Mouse (Mus musculus): ENCODE measurements at regions not wholly inside any gene's neighbourhood (a gene's known extent, or its start where the extent isn't known, plus 50 kb on each side); places are given as distances from the start of the nearest gene placed in this dataset.
A peak's percentile ranks its signal among the peaks of the same experiment; 100 is the strongest.

DNA sequence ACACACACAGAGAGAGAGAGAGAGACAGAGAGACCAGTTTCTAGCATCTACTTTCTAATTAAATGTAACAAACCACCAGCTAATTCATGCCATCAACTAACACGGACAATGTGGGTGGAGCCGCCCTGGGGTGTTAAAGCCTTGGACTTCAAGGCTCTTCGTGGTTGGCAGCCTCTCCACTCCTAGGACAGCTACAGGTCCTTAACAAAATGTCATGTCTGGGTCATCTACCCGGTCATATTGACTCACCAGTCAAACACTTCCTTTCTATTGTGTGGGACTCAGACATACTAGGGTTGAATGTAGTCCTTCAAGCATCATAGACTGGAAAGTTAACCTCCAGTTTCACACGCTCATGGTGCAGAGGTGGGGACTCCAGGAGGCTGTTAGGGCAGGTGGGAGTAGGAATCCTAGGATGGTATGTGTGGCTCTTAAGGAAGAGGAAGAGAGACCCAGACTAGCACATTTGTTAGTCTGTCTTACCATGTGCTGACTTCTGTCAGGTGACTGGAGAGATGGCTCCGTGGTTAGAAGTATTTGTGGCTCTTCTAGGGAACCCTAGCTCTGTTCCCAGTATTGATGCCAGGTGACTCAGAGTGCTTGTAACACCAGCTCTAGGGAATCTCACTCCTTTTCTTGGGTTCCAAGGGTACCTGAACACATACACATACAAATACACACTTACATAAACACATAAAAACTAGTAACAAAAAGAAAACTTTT is 155.7 kb upstream of the Rreb1 start:
- DNase-seq = no peak

DNA sequence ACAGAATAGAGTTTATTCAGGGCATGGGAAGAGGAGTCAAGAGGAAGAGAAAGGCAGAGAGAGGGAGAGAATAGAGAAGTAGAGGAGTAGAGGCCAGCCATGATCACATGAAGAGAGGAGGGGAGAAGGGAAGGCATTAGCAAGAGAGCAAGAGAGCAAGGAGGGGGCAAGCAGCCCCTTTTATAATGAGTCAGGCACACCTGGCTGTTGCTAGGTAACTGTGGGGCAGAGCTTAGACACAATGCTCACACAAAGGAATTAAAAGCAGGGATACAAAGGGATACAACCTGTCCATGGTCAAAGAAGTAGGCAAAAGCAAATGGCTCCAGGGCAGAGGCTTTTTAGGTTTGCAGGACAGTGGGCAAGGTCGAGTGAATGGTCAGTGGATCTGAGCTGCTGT is 153.5 kb upstream of the Rreb1 start:
- DNase-seq = no peak

DNA sequence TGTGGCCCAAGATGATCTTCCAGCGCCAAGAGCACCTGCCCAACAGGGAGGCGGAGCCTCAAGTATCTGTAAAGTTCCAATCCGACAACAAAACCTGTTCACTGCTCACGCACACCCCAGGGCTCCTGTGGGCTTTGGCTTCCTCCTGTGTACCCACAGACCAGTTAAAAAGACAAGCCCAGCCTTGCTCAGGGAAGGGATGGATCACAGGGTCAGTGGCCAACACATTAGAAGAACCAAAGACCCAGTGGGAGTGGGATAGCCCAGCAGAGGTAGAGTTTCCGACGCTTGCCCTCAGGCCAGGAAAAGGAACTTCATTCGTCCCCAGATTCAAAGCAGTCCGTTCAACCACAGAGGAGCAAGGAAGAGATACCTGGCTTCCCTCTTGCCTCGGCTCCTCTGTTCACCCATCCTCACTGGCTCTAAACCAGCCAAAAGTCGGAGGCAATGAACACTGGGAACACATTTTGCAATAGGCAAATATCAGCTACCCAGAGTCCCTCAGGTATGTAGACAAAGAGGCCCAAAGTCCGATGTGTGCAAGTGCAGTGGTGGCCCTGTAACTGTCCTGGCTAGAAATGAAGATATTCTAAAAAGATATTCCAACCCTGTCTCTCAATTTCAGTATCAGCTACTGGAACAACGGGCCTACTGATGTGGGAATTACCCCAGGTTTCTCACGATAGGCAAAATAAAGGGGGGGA is 152.5 kb upstream of the Rreb1 start:
- no peak for DNase-seq

DNA sequence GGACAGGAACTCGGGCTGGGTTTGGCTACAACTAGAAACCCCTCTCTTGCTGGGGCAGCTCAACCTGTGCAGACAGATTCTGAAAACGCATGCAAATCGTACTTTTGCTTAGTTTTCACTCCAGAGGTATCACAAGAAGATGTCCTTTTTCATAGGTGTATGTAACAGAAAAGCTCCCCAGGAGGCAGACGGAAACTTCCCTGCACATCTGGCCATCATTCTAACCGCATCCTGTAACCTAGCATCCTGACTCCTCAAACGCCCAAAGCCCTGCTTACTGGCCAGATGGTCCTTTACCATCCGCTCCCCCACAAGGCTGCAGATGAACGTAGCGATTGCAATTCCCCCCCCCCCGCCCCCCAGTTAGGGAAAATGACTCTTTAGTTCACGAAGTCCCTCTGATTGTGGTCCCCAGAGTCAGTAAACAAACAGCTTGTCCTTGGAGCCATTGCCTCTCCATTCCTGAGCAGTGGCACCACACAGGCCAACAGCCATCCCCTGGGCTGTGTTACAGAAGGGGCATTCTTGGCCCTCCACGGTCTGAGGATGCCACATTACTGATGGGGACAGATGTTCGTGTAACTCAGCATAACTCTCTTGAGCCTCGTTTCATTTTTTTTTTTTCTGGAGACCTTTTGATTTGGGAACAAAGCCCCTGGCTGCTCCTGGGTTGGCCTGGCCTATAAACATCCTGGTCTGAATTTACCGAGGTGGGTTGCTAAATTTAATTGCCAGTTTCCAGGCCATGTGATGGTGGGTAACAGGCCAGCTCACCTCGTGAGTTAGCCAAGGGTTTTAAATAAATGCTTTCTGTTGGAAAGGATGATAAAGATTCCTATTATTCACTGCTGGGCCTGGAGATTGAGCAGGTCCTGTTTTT is 149.6 kb upstream of the Rreb1 start:
- DNase-seq = peak; percentile 64

DNA sequence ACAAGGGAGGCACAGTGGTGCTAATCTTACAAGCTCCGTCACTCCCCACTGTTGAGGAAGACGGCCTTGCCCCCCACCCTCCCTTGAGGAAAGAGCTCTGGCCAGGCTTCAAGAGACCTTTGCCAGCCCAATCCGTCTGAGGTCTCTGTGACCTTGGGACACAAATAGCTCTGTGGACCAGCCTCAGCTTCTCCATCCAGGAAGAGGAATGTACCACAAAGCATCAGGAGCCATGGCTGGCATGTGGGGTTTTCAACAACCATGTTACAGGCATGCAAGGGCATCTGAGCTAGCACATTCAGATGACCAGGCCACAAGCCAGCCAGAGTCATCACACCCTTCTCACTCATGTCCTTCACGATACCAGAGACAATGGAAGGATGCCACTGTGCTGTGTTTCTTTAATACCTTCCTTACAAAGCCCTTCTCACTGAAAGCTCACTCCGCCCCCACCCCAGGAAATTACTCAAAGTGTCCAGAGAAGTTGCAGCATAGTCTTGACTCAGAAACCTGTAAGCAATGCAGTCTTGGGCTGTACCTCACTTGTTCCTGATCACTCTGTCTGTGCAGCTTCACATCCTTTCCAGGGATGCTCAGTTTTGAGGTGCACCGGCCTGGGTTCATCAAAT is 148.8 kb upstream of the Rreb1 start:
- no peak for DNase-seq

GRCm38 (mm10) chr13:37632835-37633440 is 145.3 kb upstream of the Rreb1 start:
- DNase-seq = no peak

DNA sequence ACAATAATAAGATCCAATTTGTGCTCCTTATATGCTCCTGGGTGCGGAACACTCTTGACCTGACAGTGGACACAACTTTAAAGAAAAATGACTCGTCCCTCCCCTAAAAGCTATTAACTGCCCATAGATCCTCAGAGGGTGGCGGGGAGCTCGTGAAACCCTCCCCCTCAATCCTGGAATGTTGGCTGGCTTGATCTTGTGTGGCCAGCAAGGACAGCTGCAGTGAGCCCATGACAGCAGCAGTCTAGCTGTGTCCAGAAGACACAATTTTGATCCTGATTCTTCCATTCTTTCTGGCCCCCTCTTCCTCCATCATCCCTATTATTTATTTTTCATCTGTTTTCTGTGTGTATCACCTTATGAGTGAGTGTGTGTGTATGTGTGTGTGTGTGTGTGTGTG is 141.8 kb upstream of the Rreb1 start:
- DNase-seq = no peak

- no peak for DNase-seq
These were observed 141.0 kb upstream of the Rreb1 start for GRCm38 (mm10) chr13:37637151-37637550.

DNA sequence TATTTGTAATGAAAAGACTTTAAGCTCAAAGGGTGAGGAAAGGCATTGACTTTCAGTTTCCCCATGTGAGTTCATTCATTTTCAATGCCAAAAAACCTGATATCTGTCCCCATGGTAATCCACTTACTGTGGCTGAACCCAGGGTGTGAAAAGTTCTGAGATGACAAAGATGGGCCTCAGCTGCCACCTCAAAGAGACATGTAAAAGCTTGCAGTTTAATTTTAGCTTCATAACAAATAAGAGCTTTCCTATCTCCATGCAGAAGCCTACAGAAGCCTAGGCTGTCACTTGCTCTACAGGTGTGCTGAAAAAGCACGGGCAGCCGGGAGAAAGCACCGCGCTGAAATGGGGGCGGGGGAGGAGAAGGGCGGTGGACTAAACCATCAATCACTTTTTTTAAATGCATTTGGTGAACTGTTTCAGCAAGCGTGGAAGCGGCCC is 140.1 kb upstream of the Rreb1 start:
- peak; percentile 47 for DNase-seq

GRCm38 (mm10) chr13:37642410-37643093 is 135.6 kb upstream of the Rreb1 start:
- peak; percentile 49 for DNase-seq

DNA sequence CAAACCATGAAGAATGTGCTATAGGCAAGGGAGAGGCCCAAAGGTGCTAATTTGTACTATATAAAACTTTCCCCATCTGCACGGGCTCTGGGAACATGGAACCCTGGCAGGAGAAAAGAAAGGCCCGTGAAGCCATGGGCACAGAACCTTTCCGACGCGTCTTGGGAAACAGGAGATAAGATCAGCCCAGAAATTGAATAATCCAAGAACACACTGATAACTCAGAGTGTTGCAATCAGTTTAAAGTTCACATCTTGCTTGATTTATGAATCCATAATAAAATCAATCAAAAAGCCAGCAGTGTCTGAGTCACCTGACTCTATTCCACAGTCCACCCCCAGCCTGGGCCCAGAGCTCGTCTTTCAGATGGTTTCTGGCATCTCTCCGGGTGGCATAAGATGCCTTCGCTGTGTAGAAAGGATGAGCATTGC is 133.4 kb upstream of the Rreb1 start:
- no peak for DNase-seq

DNA sequence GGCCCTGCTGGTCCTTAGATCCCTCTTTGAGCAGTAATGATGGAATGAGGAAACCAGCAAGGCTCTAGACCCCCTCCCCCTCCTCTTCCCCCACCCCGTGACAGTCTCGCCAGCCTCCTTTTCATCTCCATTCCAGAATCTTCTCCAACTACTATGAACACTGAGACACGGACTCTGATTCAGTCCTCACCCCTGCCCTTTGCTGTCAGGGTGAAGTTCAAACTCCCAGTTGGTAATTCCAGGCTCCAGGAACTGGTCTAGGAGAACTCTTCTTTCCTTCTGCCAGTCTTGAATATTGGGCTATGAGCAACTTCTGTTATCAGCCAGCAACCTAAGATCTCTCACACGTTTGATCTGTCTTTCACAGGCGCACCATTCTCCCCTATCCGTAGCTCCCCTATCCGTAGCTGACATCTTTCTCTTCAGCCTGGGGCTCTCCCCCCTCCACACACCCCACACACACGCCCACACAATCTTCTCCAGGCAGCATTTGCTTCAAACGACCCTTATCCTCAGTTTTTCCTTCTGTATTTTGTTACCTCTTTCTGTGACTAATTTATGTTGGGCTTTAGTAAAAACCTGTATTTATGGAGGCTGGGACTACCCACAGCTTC is 128.6 kb upstream of the Rreb1 start:
- DNase-seq = no peak

DNA sequence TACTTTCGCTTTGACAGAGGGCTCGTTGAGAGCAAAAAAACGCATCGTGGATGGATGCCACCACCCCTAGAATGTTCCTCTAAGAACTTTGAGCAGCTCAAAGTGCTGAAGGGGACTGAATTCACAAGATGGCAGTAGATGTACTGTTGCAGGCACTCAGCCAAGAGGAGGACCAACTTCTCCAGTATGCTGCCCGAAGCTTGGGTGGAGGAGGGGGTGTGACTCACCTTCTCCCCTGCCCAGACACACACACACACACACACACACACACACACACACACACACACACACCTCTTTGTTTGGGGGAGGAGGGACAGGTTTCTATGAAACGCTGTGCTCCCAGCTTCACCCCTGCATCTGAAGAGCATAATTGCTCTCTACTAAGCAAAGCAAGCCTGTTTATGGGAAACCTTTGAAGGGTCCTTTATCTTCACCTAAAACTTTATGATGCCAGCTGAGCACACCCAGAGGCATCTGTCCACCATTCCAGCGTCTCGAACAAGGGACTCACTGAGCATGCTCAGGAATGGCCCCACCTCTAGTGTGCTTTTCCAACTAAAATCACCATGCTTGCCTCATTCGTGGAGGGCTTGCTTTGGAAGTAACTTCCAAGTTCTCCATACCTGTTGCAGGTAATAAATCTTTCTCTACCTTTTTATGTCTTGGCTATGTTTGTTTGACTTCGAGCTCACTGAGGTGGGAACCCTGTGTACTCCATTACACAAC is 126.8 kb upstream of the Rreb1 start:
- DNase-seq = no peak

GRCm38 (mm10) chr13:37654651-37655050 is 123.5 kb upstream of the Rreb1 start:
- no peak for DNase-seq

DNA sequence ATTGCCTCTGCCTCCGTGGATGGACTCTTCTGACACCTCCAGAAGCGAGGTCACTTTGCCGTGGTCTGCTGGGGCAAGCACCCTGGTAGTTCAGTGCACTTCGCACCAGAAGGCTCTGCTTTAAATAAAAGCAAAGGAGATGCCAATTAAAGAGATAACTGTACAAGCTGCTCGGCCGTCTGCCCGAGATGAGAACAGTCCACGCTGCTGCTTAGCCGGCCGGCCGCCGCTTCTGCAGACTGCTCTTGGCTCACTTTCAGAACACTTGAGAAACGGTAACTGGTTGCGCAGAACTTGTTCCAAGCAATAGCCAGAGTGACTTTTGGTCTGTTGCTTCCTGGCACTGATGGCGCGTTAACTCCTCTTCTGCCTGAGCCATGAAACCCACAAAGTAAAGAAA is 121.0 kb upstream of the Rreb1 start:
- DNase-seq = peak; percentile 33

- peak; percentile 59 for DNase-seq
These were observed 120.2 kb upstream of the Rreb1 start for GRCm38 (mm10) chr13:37658034-37658433.

DNA sequence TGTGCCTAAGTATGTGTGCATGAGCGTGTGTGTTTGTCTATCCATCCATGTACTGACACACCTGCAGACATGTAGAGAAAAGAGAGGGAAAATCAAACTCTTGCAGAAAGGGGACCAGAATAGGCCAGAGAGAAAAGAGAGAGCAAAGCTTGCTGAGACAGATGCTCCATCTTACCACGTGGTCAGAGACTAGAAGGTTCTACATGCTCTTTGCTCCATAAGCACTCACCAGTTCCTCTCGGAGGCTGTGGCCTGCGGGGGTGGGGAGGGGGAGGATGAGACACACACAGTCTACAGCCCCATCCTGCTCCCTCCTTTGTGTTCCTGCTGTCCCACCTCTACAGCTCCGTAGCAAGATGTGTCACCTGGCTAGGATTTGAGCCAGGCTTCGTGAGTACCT is 119.7 kb upstream of the Rreb1 start:
- peak; percentile 29 for DNase-seq

GRCm38 (mm10) chr13:37660083-37660482 is 118.1 kb upstream of the Rreb1 start:
- no peak for DNase-seq

- no peak for DNase-seq
These were observed 117.5 kb upstream of the Rreb1 start for GRCm38 (mm10) chr13:37660668-37661067.

DNA sequence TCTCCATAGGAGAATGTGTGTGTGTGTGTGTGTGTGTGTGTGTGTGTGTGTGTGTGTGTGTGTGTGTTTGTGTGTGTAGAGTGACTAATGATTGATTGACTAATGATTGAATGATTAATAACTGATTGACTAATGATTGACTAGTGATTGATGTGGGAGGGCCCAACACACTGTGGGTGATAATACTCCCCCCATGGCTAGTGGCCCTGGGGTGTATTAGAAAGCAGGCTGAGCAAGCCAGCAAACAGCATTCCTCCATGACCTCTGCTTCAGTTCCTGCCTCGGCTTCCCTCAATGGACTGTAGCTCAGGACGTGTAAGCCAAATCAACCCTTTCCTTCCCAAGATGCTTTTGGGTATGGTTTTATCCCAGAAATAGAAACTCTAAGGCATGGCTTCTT is 114.1 kb upstream of the Rreb1 start:
- no peak for DNase-seq
